Mouse (Mus musculus) gastrocnemius, adult 18-20 months (tissue): ENCODE results near the gene Lipa. TPM values are rescaled to one million over a fixed set of nuclear protein-coding genes. Genes with fewer than 3 reads are reported as not detected.
A peak's percentile ranks its signal among the peaks of the same experiment; 100 is the strongest.

Experiments
- DNase-seq: peaks from one replicate; pipeline ENCODE4 v3.0.0; 2021; ENCODE audit warnings: low spot score
- total RNA-seq, 2 experiments: library from RNA; stranded (reverse); gene quantifications; 2 replicates each; pipeline ENCODE4 v1.2.3; 2021

Lipa gene
- total RNA-seq, 2 experiments from 2014 or later = 4.6 to 5.3 TPM

GRCm38 (mm10) chr19:34468216-34468615, 59.1 kb downstream of the Lipa start:
- DNase-seq = no peak

DNA sequence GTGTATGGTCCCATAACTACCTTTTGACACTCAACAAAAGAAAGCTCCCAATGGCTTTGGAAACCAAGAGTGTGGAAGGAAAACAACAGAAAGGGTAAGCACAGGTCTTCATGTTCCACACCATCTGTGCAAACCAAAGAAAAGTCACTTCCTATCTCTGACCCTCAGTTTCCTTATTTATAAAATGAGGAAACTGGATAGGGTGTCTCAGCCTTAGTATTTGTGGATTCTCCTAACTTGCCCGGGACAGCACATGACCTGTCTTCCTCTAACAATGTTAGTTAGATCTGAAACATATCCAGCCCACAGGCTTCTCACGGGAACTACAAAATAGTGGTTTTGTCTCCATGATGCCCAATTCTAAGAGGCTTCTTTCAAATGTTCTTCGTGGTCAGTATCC, 62.8 kb downstream of the Lipa start:
- DNase-seq = no peak

- no peak for DNase-seq
These were observed 65.7 kb downstream of the Lipa start for GRCm38 (mm10) chr19:34461451-34462019.

GRCm38 (mm10) chr19:34450784-34451370, 76.4 kb downstream of the Lipa start:
- DNase-seq = no peak

DNA sequence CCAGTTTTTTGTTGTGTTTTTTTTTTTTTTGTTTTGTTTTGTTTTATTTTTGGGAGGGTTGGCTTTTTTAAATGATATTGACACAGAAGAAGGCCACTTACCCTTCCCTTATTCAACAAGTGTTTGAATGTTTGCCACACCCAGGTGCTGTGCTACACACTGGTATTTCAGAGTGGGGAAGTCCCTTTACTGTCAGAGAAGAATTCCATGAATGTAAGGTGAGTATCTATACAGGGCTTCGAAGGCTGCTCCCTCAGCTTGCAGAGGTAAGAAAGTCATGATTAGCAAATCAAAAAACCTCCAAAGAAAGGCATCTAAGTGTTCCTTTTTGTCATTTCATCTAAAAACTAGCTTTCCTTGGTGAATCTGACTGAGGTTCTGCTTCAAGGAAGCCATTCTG, 78.4 kb downstream of the Lipa start:
- no peak for DNase-seq

DNA sequence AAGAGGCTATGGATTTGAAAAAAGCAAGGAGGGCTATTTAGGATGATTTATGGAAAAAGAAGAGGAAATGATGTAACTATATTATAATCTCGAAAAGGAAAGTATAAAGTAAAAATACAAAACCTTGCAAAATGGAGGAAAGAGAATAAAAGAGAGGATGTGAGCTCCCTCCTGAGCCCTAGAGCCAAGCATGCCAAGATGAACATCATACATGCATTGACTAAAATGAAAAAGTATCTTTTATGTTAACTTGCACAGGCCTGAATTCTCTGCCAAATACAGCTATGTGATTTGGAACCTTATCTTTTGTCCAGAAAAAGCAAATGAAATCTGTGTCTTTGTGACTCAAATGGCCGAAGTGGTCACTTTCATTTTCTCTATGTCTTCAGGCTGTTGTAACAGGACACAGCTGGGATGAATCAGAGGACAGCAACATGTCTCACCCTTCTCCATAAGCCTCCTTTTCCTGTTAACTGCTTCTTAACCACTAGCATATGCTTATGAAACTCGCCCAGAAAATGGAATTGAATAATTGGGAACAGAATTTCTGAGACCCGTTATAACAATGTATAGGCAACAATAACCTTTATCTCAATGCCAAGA, 81.8 kb downstream of the Lipa start:
- DNase-seq = peak; percentile 24

- no peak for DNase-seq
These were observed 82.5 kb downstream of the Lipa start for GRCm38 (mm10) chr19:34444785-34445184.

Other genes starting within 250 kb of the Lipa start
- 1 to 10 TPM; 3.8 to 5.9 TPM for gene Fas, start 236.8 kb downstream of the Lipa start, total RNA-seq
- not detected for gene Ch25h, start 52.3 kb downstream of the Lipa start, total RNA-seq
- under 1 TPM; 0.62 to 0.85 TPM for gene Ifit2, start 23.2 kb upstream of the Lipa start, total RNA-seq
- under 1 TPM; 0.71 to 0.88 TPM for gene Ifit3, start 56.1 kb upstream of the Lipa start, total RNA-seq
- not detected for gene Ifit1bl1, start 74.5 kb upstream of the Lipa start, total RNA-seq
- 1 to 10 TPM; 1.4 to 2.0 TPM for gene Ifit3b, start 80.5 kb upstream of the Lipa start, total RNA-seq
- gene Ifit1bl2, start 113.3 kb upstream of the Lipa start, total RNA-seq = not detected
- under 1 TPM; 0.25 to 0.57 TPM for gene Ifit1, start 113.4 kb upstream of the Lipa start, total RNA-seq
- gene Slc16a12, start 219.8 kb upstream of the Lipa start, total RNA-seq = under 1 TPM; 0.18 to 0.74 TPM